Mouse (Mus musculus) layer of hippocampus, adult 9-11 months (tissue): ENCODE data around the gene Ppl.

Source experiments
- DNase-seq: peaks from one replicate; pipeline ENCODE4 v3.0.0; 2022

The Ppl gene

DNA sequence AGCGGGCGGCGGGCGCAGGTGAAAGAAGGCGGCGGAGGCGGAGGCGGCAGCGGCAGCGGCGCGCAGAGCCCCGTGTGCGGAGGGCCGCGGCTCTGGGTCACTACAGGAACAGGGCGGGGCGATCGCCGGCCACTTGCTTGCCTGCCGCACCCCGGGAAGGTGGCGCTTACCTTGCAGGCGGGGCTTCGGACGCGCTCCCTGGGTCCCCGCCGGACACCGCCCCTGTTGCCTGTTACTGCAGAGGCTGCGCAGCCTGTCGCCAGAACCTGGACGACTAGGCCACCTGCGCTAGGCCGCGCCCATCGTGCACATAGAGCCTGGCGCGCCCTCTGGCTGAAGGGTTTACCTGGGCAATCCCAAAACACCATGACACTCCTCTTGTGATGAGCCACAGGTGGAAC is at the start of gene Ppl:
Gene Ppl (minus strand): TSS at position 21 of the 401 bp plus-strand sequence.
- no peak for DNase-seq

DNA sequence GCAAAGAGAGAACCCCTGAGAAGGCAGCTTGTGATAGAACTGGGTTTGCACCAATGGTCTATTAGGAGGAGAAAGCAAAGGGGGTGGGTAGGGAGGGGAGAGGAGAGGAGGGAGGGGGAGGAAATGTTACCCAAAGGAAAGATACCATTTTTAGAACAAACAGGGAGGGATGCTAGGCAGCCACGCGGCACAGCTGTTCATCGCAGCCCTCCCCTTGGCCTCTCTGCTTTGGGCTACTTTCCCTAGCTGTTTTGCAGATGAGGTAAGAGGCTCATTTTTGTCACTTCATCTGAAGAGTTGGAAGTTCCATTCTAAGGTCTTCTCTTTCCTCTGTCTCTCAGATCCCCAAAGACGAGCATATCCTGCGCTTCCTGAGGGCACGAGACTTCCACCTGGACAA is 40.4 kb upstream of the Ppl start:
- DNase-seq, result no peak

DNA sequence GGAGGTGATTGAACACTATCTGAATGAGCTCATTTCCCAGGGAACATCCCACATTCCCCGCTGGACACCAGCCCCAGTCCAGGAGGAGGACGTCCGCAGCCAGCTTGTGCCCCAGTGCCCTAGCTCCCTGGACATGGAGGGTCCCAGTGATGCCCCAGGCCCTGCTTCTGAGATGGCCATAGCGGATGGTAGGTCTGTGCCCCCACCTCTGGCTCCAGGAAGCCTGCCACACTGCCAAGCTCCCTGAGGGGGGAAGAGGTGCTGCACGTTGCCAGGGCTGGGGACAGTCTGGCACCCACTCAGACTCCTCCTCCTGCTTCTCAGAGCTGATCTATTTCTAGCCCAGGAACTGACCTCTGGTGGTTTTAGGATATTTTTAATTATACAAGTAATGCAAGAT is 36.6 kb upstream of the Ppl start:
- DNase-seq, result no peak

GRCm38 (mm10) chr16:5168038-5168437 is 35.8 kb upstream of the Ppl start:
- DNase-seq, result no peak

GRCm38 (mm10) chr16:5164327-5164726 is 32.1 kb upstream of the Ppl start:
- no peak for DNase-seq

- DNase-seq, result no peak
These were observed 27.0 kb upstream of the Ppl start for GRCm38 (mm10) chr16:5159248-5159647.

DNA sequence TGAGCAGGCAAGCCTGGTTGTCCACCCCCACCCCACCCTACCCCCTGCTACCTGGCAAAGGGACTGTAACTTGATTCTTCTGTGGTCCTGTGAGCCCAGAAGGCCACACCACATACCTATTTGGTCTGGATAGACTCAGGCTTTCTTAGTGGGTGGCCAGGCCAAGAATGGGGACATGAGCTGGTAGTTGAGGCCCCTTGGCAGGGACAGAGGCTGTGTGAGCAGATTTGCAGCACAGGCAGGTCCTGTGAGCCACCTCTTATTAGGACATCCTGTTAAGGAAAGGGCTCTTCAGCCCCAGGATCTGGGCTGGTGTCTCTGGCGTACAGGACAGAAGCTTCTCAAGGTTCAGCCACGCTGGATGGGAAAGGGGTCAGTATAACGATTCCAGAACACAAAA is 24.9 kb upstream of the Ppl start:
- DNase-seq, result no peak

- no peak for DNase-seq
These were observed 24.3 kb upstream of the Ppl start for GRCm38 (mm10) chr16:5156495-5156894.

- no peak for DNase-seq
These were observed 22.8 kb upstream of the Ppl start for GRCm38 (mm10) chr16:5155014-5155413.

- DNase-seq, result no peak
These were observed 21.2 kb upstream of the Ppl start for GRCm38 (mm10) chr16:5153299-5154026.

DNA sequence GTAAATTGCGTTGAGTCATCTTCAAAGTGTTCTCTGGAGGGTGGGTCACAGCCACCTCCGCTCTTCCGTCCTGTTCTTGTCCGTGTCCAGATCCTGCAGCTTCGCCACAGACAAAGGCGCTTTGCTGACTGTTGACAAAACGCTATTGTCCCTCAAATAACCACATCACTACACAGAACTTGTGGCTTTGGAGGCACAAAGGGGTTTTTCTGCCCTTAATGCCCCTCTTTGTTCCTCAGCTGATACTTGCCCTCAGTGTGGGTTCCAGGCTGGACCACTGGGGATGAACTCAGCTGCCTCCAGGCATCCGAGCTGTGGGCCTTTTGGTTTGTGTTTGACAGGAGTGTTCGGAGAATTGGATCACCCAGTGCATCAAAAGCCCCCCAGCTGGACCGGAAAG is 18.3 kb upstream of the Ppl start:
- peak; percentile 70 for DNase-seq

GRCm38 (mm10) chr16:5147037-5147385 is 14.8 kb upstream of the Ppl start, which contains the start of gene Sec14l5:
Sec14l5 (plus strand) TSS chr16:5147109.
- no peak for DNase-seq

DNA sequence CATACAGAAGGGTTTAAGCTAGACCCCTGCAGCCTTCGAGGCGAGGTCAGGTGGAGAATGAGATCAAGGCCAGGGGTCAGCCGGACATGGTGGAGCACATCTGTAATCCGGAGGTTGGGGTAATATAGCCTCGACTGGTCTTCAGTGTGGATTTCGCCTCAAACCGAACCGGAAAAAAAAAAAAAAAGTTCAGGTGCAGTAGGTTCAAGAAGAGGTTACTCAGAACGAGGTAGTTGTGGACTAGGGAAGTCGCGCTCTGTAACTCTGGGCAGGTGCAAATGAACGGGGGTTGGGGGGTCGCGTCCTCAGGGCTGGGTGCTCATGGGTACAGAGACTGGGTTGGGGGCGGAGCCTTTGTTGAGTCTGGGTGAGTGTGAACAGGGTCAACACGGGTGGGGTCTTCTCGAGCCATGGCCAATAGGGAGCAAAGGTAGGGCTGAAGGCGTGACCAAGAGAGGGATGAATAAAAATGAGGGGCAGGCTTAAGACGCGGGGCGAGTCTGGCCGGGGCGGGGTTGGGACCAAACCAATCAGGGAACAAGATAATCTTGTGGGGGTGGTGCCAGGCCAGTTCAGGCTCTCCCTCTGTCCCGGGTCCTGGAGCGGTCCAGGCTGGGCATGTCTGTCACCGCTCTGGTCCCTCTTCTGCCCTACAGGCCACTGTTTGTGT is 14.3 kb upstream of the Ppl start:
- peak; percentile 79 for DNase-seq

DNA sequence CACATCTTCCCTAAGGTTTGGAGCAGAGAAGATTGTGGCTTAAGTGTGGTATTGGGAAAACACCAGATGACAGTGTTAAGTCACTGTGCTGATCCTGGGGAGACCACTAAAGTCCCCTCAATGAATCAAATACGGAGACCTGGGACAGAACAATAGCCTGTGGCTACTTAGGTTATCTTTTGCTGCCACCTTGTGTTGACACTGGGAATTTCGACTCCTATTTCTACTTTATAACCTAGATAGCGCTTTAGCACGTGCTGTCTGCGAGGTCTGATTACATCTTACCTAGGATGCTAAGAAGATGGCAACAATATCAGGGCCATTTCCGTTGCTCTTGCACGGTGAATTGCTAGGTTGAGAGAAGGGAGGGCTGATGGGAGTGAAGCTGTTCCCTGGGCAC is 13.3 kb upstream of the Ppl start:
- DNase-seq, result peak; percentile 74

DNA sequence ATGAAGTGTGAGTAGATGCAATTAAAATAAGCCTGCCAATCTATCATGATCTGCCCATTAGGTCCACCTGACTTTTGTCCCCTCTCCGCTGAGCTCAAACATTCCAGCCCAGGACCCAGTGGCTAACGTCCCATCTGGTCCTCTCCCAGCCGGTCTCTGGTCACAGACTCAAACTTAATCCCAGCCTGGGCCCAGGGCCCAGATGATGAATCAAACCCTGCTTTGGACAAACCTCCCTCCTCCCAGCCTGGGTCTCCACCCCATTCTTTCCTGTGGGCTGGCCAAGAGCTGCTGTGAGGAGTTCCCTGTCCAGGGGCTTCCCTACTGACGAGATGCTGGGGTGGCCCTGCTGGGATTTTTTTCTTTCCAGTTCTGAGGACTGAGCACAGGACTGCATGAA is 7.5 kb upstream of the Ppl start:
- no peak for DNase-seq

GRCm38 (mm10) chr16:5137006-5137540 is 4.9 kb upstream of the Ppl start:
- no peak for DNase-seq

DNA sequence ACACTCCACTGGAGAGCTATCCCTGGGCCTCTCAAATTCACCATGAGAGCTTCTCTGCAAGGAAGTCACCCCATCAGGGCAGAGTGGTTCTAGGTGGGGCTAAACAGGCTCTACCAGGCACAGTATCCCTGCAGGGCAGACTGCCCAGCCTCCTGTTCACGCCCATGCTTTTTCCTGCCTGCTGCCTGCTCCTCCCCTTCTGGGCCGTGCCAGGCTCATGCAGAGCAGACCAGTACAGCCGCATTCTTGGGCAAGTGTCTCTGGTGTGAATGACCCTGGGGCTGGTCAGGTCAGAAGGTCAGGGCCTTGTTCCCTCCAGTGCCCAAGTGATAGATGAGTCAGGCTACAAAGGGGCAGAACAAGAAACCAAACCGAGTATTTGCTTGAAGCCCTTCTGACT is 4.3 kb upstream of the Ppl start:
- peak; percentile 46 for DNase-seq

DNA sequence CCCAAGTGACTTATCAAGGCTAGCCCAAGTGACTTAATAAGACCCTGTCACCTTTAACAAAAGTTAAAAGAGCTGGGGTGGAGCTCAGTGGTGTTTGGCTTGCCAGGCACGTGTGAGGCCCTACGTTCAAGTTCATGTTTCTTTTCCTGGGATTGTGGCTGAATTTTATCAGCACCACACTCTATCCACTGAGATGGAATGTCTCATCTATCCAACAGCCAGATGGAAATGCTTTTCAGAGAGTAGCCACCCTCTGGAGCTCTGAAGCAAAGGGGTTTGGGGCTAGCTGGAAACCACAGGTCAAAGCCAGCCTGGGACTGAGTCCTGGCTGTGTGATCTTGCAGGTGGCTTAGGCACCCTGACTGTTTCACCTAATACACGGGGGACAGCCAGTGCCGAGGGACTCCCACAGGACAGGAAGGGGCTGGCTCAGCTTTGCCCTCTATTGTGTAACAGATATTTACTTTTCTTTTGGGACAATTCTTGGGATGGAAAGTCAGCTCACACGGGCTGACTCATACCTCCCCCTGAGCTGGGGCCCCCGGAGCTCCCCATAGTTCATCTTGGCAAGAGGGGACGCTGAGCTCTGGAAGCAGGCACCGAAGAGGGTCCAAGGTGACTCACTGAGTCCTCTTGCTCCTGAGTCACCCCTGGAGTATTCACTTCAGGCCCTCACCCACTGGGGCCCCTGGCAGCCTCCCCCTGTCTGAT is 3.5 kb upstream of the Ppl start:
- no peak for DNase-seq

GRCm38 (mm10) chr16:5134623-5135330 is 2.6 kb upstream of the Ppl start:
- peak; percentile 79 for DNase-seq

GRCm38 (mm10) chr16:5131251-5131922 is 834 bp downstream of the Ppl start:
- DNase-seq, result no peak

GRCm38 (mm10) chr16:5130766-5131165 is 1.5 kb downstream of the Ppl start:
- peak; percentile 56 for DNase-seq

- DNase-seq, result no peak
These were observed 2.0 kb downstream of the Ppl start for GRCm38 (mm10) chr16:5130196-5130595.

GRCm38 (mm10) chr16:5123476-5123875 is 8.7 kb downstream of the Ppl start:
- DNase-seq, result no peak
